ENCODE assay signal across 16 mouse cellular contexts in genomic region chr4:128227377-128228316, GRCm38 (mm10). TPM values are rescaled to one million over a fixed set of nuclear protein-coding genes. Genes with fewer than 3 reads are reported as not detected.
A peak's percentile ranks its signal among the peaks of the same experiment; 100 is the strongest.
DNase-seq lines count a peak whose midpoint lies in the region; ATAC-seq lines count a peak whose summit lies in the region.
"Had no signal": no experiment of that assay in that cellular context is flagged by ENCODE, and none has a peak within 500 bp of the region (broad histone marks: within the 10 kb centered on the region; RNA-seq: fewer than 3 reads in every experiment).

No protein-coding gene starts in this region.

- H3K9ac ChIP-seq in embryonic facial prominence, embryonic 14.5 days (ENCODE audit: low read depth, low read length), result no peak overlapping the region
- no peak overlapping the region for H3K9ac ChIP-seq in midbrain, embryonic 13.5 days (replicated peaks)
- no peak overlapping the region for H3K9ac ChIP-seq in liver, embryonic 11.5 days (ENCODE audit: low read depth, low read length)
- H3K9ac ChIP-seq: heart, embryonic 15.5 days; lung, embryonic 14.5 days had no signal

- H3K4me2 ChIP-seq in embryonic facial prominence, embryonic 14.5 days (ENCODE audit: low read depth, low read length), result no peak overlapping the region
- H3K4me2 ChIP-seq in midbrain, embryonic 13.5 days (replicated peaks), result no peak overlapping the region
- no peak overlapping the region for H3K4me2 ChIP-seq in liver, embryonic 11.5 days
- H3K4me2 ChIP-seq: heart, embryonic 15.5 days; lung, embryonic 14.5 days had no signal

- DNase-seq in embryo, embryonic 10.5 days (ENCODE audit: low spot score), result peak; percentile 45
- peak; percentile 54 for DNase-seq in embryonic facial prominence, embryonic 14.5 days (ENCODE audit: low spot score)
- DNase-seq in kidney, adult 9 months, result peak; percentile 17
- no peak for DNase-seq in adipocyte (ENCODE audit: low spot score)
- no peak for DNase-seq in layer of hippocampus, adult 8-10 months (ENCODE audit: low spot score in 2 of 2)
- DNase-seq in liver, embryonic 11.5 days (ENCODE audit: low spot score), result no peak
- DNase-seq: adrenal gland, postnatal 10 days; left cerebral cortex, postnatal 4 days; lung, embryonic 14.5 days; thymus, postnatal 4 days had no signal

- H3K27me3 ChIP-seq in embryonic facial prominence, embryonic 14.5 days (replicated peaks; ENCODE audit: control insufficient read depth, insufficient read depth, low read length), result no peaks in the 10 kb centered on the region
- no peaks in the 10 kb centered on the region for H3K27me3 ChIP-seq in midbrain, embryonic 13.5 days
- H3K27me3 ChIP-seq in liver, embryonic 11.5 days (replicated peaks; ENCODE audit: control insufficient read depth, insufficient read depth, low read length), result no peaks in the 10 kb centered on the region
- H3K27me3 ChIP-seq: heart, embryonic 15.5 days; Patski had no signal

- no peak overlapping the region for H3K4me3 ChIP-seq in embryonic facial prominence, embryonic 14.5 days (ENCODE audit: low read depth, low read length)
- no peak overlapping the region for H3K4me3 ChIP-seq in midbrain, embryonic 13.5 days (replicated peaks)
- H3K4me3 ChIP-seq in liver, embryonic 11.5 days (ENCODE audit: low read depth, low read length), result no peak overlapping the region
- H3K4me3 ChIP-seq: heart, embryonic 15.5 days had no signal

- H3K9me3 ChIP-seq in embryonic facial prominence, embryonic 14.5 days (ENCODE audit: control insufficient read depth, low read length), result no peaks in the 10 kb centered on the region
- no peaks in the 10 kb centered on the region for H3K9me3 ChIP-seq in midbrain, embryonic 13.5 days
- no peaks in the 10 kb centered on the region for H3K9me3 ChIP-seq in liver, embryonic 11.5 days (ENCODE audit: control insufficient read depth, low read length)
- H3K9me3 ChIP-seq: heart, embryonic 15.5 days had no signal

- 0 out of 2 replicates have a peak, but pooled peaks have one; percentile 63 for ATAC-seq in embryonic facial prominence, embryonic 14.5 days (ENCODE audit: low read depth)
- ATAC-seq in midbrain, embryonic 13.5 days, result peak; percentile 77
- no peak for ATAC-seq in frontal cortex, adult (ENCODE audit: low TSS enrichment)
- no peak for ATAC-seq in liver, embryonic 11.5 days (replicated peaks; ENCODE audit: low FRiP score)
- ATAC-seq: Patski had no signal

- no peak overlapping the region for H3K27ac ChIP-seq in embryonic facial prominence, embryonic 14.5 days (replicated peaks; ENCODE audit: low read depth, low read length)
- H3K27ac ChIP-seq in midbrain, embryonic 13.5 days, result peak overlapping the region; percentile 14; the same call in 1 of the 2 replicates
- no peak overlapping the region for H3K27ac ChIP-seq in liver, embryonic 11.5 days (ENCODE audit: low read depth, low read length)
- H3K27ac ChIP-seq: heart, embryonic 15.5 days had no signal

- 26% methylated on average over 13 of the region's 13 CpGs for WGBS in embryonic facial prominence, embryonic 14.5 days
- WGBS in midbrain, embryonic 13.5 days, result 28% methylated on average over 13 of the region's 13 CpGs
- WGBS in liver, embryonic 11.5 days, result 51% methylated on average over 13 of the region's 13 CpGs

- no peaks in the 10 kb centered on the region for H3K36me3 ChIP-seq in embryonic facial prominence, embryonic 14.5 days (ENCODE audit: control insufficient read depth, insufficient read depth, low read length)
- H3K36me3 ChIP-seq in midbrain, embryonic 13.5 days, result no peaks in the 10 kb centered on the region
- H3K36me3 ChIP-seq in liver, embryonic 11.5 days (ENCODE audit: control insufficient read depth, insufficient read depth, low read length), result no peaks in the 10 kb centered on the region
- H3K36me3 ChIP-seq: heart, embryonic 15.5 days had no signal

- 0 out of 2 replicates have a peak, but pooled peaks cover 3% of the 10 kb centered on the region for H3K4me1 ChIP-seq in embryonic facial prominence, embryonic 14.5 days (ENCODE audit: control insufficient read depth, insufficient read depth, low read length)
- peaks cover 30% of the 10 kb centered on the region for H3K4me1 ChIP-seq in midbrain, embryonic 13.5 days (replicated peaks)
- no peaks in the 10 kb centered on the region for H3K4me1 ChIP-seq in liver, embryonic 11.5 days (replicated peaks; ENCODE audit: control insufficient read depth, insufficient read depth, low read length)
- H3K4me1 ChIP-seq: heart, embryonic 15.5 days had no signal

RNA-seq across cellular contexts. Expression of gene Hmgb4, which starts 33.1 kb away (rescaled TPM):
- polyA plus RNA-seq in embryonic facial prominence, embryonic 14.5 days (2014; fragmentation: Nextera tagmentation; extraction: Ambion mirVana), result not detected in 2 replicates
- 0.22 TPM in 1 of 2 replicates, not detected in the other for polyA plus RNA-seq in midbrain, embryonic 13.5 days (2015; fragmentation: Nextera tagmentation; extraction: Ambion mirVana)
- total RNA-seq in layer of hippocampus, adult 8-10 months (2022), result not detected
- not detected in 2 replicates for polyA plus RNA-seq in liver, embryonic 11.5 days (2014; fragmentation: Nextera tagmentation; extraction: Ambion mirVana)
- total RNA-seq: adrenal gland, postnatal 10 days; gastrocnemius, adult 18-20 months; left cerebral cortex, postnatal 4 days had no signal
- polyA plus RNA-seq: heart, embryonic 15.5 days; large intestine, adult 2 months; lung, embryonic 14.5 days; Patski had no signal

Comparison
In these comparisons a context has a peak if more than half of its experiments do, and no peak if none do; other contexts are left out.
1. DNase-seq: peak in embryo, embryonic 10.5 days (single experiment), embryonic facial prominence, embryonic 14.5 days (single experiment) and kidney, adult 9 months (single experiment); none in adipocyte (single experiment), layer of hippocampus, adult 8-10 months (0 of 2) and liver, embryonic 11.5 days (single experiment).
2. ATAC-seq: peak in embryonic facial prominence, embryonic 14.5 days (single experiment) and midbrain, embryonic 13.5 days (single experiment); none in frontal cortex, adult (single experiment) and liver, embryonic 11.5 days (single experiment).